Mouse (Mus musculus): ENCODE measurements at regions not wholly inside any gene's neighbourhood (a gene's known extent, or its start where the extent isn't known, plus 50 kb on each side); places are given as distances from the start of the nearest gene placed in this dataset.

- TF ChIP-seq POLR2A (IDR thresholded peaks at IDR 0.05; ENCODE audit: low read depth, low read length) (no peak), CTCF (IDR thresholded peaks at IDR 0.05; ENCODE audit: borderline replicate concordance, insufficient read depth, low read length) (no peak)
These were observed 76.7 kb upstream of the Ccn6 start for GRCm38 (mm10) chr10:39240178-39240791.

All from embryonic fibroblast, embryonic 13.5 days (primary cell).